Mouse (Mus musculus) adrenal gland (tissue): ENCODE data around the gene Ano6.

ENCODE experiments used
- intact Hi-C: fragments of 180-260 bp; cut with DNase I; formaldehyde crosslinking; loops from one replicate; pipeline ENCODE4 v1.15.1; 2025

The Ano6 gene

DNA sequence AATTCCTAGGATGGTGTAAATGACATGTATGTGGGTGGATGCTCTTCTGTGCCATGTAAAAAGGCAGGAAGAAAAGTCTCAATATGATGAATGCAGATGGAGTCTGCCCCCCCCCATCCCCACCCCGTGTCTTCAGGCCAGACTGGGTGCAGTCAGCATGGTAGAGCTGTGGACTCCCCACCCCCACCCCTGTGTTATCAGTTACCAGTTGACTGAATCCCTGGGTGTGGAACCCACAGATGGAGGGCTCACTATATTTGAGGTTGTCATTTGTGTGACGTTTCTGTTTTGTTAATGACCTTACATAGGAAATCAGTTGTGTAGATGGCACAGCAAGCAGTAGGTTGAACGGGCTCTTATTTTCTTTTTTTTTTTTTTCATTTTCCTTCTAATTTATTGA is 126.7 kb downstream of the Ano6 start:
- intact Hi-C loops = no loop called here

DNA sequence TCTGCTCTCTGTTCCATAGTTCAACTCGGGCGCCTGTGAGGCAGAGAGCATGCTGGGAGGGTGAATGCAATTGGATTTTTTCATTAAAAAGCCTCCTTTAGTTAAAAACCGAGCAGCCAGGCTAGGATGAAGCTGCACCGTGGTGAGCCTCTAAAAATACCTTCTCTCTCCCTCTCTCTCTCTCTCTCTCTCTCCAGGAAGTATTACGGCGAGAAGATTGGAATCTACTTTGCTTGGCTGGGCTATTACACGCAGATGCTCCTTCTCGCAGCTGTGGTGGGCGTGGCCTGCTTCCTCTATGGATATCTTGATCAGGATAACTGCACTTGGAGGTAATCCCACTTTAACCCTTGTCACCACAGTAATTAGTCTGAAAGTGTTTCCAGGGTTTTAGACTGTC is 129.4 kb downstream of the Ano6 start:
- intact Hi-C loops = no loop called here

DNA sequence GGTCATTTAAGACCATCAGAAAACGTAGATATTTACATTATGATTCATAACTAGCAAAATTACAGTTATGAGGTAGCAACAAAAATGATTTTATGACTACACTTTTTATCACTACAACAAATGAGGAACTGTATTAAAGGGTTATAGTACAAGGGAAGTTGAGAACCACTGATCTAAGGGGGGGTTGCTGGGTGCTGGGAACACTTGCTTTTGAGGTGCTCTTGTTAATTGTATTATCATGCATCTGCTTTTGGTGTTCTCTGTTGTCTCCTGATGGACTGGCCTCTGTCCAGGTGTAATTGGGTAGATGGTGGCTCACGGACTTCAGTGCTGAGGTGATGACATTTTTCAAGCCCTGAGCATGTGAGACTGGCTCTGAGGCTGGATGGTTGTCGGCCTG is 130.4 kb downstream of the Ano6 start:
- intact Hi-C loops = no loop called here

DNA sequence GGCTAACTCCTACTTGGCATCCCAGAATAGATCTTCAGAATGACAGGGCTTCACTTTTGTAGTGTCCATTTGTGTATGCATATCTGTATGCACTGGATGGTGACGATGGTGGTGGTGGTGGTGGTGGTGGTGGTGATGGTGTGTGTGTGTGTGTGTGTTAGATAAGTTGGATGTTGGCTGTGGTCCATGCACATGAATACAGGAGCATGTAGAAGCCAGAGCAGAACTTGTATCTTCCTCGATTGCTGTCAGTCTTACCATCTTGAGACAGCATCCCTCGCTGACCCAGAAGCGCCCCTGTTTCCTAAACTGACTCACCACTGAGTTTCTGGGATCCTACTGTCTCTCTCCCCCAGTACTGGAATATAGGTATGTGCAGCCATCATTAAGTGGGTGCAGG is 131.0 kb downstream of the Ano6 start:
- intact Hi-C loops = no loop called here

DNA sequence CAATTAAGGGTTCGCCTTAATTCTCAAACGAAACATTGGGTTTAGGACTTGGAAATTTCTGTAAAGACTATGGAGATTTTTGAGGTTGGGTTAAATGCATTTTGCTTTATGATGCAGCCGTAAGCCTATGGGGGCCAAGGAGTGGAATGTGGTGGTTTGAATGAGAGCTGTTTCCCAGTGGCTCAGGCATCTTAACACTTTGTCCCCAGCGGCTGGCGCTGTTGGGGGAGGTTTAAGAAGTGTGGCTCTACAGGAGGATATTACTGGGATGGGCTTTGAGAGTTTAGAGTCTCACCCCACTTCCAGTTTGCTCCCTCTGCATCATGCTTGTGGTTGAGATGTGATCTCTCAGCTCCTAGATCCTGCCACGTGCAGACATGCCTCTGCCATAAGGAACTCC is 131.9 kb downstream of the Ano6 start:
- intact Hi-C loops = no loop called here

DNA sequence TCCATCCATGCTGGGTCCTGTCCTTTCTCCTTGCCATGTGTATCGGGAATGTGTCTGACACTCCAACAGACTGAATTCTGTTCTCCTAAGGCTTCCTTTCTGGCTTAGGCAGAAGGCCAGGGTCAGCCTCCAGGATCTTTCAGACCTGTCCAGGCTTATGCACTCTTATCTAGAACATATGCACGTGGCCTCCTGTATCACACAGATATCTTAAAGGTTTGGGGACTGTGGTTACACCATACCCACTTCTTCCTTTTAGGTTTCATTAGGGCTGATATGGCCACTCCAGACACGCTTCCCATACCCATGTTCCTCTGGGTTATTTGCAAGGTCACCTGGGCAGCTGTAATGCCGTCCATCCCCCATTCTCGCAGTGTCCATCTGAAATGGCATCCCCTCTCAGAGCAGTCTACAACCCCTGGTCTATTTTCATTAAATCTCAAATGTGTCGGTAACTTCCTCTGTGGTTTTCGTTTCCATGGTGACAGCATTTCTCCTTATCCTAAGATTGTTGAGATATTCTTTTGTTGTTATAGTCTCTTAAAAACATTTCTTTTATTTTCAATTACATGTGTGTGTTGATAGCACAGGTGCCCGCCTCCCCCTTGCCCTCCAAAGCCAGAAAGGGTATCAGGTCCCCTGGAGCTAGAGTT is 134.8 kb downstream of the Ano6 start:
- intact Hi-C loops = no loop called here

DNA sequence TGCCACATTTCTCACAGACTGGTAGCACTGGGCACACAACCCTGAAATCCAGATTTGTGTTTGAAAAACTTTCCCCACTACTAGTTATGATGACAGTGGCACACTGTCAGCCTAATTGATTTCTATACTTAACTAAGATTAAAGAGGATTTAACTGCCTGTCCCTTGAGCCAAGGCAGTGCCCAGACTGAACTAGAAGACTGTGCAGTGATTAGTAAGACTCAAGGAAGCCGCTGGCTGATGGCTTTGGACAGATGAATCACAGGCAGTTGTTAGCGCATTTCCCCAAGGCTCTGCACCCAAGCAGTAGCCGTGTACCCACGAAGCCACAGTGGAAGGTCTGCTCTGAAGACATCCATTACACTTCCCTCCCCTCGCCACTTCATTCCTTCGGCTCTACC is 138.4 kb downstream of the Ano6 start:
- intact Hi-C loops = no loop called here

DNA sequence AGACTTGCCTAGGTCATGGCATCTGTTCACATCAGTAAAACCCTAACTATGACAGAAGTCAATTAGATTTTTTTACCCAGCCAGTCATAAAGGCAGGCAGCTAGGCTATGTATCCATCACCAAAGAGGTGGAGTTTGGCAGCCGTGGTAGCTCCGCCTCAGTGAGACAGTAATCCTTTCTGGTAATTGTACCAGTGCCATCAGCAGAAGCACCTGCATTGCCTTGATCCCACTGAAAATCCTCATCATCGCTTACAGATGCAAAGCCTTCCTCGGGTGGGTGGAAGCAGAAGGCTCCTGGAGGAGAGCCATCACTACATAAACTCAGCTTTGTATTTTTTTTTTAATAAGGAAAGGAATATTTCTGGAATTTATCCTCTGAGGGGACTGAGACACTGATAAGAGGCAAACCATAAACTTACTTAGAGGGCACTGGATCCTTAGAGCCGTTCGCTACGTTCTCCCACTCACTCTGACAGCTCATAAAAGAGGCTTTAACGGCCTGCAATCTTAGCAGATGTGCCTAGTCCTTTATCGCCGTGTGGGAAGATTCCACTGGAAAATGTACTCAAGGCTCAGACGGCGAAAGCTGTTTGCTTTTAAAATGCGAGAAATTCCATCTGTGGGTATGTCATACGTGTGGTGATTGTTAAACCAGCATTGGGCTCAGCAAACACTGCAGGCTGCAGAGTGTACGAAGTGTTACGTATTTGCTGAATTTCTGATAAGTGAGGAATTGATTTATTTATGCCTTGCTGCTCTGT is 140.6 kb downstream of the Ano6 start:
- intact Hi-C loops = no loop called here

DNA sequence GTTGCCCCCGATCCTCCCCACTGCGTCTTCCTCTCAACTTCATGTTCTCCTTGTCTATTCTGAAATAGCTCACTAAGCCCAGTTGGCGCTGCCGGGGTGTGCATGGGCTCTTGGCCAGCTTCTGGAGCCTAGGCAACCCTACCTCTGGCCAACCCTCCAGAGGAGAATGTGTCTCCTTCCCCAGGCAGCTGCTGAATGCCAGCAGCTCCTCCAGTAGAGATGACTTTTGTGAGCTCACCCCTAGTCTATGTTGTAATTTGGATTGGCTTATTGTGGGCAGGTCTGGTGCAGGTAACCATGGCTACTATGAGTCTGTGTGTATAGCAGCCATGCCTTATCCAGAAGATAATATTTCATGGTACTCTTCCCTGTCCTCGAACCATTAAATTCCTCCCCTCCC is 141.7 kb downstream of the Ano6 start:
- intact Hi-C loops = no loop called here

DNA sequence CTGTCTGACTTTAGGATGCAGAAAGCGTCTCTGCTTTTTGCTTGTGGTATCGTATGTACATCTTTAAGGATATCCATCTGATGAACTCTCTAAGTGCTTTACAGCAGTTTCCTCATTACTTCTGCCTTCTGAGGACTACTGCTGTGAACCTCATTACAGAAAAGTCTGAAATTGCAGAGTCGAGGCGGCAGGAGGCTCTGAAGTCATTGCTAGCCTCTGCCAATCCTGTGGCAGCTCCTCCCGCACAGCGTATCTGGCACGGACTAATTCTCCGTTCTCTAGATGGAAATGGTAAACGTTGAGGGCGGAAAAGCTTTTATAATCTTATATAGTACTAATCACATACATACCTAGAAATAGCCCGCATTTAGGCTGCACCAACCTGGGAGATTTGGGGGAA is 144.5 kb downstream of the Ano6 start:
- intact Hi-C loops = no loop called here

DNA sequence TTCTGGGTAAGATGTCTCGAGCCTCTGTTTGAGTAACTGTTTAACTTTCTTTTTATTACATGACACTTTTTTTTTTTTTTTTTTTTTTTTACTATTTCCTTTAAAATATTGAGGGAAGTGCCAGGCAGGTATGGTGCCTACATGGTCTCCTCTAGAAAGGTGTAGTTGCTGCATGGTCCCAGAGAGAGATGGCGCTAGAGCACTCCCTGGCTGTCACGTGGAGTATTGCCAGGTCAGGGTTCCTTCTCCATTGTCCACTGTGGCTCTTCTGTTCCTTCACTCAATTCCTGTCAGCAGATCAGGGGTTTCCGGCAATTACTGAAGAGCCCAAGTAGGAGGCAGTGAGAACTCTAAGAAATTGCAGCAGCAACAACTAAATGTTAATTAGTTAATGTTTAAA is 152.8 kb downstream of the Ano6 start:
- intact Hi-C loops = loop anchor here (5.0 kb wide), 1 partner anchor 171 kb away; no protein-coding TSS in a partner anchor

DNA sequence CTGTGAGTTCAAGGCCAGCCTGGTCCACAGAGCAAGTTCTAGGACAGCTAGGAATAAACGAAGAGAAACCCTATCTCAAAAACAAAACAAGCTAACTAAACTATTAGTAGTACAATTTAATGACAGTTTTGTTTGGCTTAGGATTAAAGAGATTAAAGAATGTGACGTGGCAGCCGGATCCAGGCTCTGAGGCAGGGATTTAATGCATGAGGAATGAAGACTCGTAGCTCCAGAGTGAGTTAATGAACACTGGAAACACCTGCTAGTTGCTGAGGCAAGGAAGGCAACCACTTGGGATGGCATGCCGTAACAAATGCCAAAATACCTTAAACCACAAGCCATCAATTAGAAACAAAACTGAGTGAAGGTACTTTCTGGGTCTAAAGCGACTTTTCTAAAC is 153.7 kb downstream of the Ano6 start:
- intact Hi-C loops = loop anchor here (5.0 kb wide), 1 partner anchor 172 kb away; no protein-coding TSS in a partner anchor

DNA sequence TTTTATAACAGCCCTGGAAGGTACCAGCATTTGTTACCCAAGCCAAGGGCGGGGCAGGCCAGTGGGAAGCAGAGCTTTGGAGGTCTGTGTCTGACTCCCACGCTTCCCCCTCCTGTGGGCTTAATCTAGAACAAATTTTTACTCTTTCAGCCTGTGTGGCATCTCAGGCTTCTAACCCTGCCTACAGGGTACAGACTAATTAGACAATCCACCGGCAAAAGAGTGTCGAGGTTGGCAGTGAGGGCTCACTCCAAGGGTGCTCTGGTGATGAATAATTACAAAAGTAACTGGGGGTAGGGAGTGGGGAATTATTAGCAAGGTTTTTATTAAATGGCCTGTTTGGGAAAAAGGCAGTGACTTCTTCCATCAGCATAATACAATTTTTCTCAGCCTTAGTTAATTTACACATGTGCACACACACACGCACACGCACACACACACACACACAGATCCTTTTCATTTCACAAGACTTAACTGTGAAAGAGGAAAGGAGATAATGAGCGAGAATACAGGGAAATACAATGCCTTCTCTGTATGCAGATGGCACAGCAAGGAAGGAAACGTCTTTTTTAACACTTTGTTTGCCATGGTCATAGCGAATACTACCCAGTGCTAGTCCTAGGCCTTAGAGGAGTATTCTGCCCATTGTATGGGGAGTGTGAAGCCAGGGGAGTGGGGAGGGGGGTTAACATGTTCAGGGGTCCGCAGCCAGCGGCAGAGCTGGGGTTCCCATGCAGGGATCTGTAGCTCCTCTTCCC is 155.5 kb downstream of the Ano6 start:
- intact Hi-C loops = no loop called here

DNA sequence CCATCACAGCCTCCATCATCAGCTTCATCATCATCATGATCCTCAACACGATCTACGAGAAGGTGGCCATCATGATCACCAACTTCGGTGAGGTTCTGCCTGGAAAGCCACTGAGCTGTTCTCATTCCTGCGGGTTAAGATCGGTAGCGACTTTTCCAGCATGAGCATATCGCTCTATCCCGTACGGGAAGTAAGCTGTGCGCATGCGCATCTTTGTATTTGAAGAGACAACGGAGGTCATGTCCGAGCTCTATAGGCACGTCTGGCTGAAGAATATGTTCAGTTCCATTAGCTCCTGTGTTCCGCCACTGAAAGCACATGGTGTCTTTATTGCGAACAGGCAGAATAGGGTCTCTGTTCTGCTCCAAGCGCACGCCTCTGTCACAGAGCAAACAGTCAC is 157.8 kb downstream of the Ano6 start:
- intact Hi-C loops = no loop called here

DNA sequence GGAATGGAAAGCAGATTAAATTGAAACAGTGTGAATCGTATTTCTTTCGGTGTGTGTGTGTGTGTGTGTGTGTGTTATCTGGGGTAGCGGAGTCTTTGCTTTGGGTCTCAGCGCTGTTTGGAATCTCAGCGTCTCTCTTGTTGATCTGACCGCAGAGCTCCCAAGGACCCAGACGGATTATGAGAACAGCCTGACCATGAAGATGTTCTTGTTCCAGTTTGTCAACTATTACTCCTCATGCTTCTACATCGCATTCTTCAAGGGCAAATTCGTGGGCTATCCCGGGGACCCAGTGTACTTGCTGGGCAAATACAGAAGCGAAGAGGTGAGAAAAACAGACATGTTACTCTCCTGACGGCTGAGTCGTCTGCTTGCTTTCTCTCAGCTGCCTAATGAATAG is 158.7 kb downstream of the Ano6 start:
- intact Hi-C loops = no loop called here

DNA sequence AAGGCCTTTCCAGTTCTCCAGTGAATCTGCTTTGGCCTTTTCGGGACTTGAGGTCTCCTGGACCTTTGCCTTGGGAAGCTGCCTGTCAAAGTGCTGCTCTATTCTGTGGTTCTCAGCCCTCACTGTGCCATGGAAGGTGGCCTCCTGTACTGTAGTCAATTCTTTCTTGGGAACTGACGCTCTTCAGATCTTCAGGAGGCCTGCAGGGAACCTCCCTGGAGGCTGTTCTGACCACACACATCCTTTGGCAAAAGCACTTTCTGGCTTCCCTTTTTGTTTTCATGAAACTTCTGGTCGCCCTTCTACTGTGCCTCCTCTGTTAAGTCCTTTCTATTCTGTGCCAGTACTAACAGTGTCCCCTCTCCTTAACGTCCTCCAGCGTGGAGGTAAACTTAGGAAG is 160.9 kb downstream of the Ano6 start:
- intact Hi-C loops = no loop called here

DNA sequence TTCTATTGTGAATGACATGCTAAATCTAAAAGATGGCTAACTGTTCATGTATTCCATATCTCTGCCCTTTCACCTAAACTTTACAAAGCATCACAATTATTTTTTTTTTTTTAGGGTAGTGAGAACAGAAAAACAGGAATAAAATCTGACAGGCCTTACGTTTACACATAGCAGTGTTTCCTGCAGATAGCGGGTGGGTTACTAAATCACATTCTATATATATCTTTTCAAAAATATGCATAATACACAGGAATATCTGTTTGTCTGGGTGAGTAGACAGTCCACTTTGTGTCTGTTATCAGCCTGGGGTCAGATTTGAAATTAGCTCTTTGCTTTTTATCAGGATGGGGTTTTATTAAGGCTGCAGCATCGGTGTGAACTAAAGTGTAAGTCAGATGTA is 166.0 kb downstream of the Ano6 start:
- intact Hi-C loops = no loop called here

DNA sequence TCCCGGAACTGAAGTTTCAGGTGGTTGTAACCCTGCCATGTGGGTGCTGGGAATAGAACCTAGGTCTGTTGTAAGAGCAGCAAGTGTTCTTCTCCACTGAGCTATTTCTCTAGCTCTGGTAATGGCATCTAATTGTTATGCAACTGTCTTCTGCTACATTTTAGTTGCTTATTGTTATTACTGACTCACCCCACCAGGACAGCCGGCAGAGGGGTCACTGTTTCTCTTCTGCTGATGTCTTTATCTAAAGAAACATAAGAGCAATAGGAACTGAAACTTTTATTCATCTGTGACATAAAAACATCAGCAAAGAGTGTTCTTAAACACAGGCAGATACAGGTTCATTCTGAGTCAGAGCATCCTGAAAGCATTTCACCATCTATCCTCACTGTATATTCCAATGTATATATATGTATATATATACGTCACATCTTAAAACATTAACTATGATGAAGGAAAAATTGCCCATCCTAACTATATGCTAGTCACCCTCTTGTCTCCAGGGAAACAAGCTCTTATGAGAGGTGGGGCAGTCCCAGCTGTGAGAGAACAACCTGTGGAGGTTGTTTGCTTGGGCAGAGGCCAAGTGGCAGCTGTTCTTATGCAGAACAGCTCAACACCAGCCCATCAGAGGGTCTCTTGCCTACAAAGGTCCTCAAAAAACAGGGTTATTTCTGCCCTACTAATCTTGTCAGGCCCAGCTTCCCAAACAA is 171.9 kb downstream of the Ano6 start:
- intact Hi-C loops = no loop called here

DNA sequence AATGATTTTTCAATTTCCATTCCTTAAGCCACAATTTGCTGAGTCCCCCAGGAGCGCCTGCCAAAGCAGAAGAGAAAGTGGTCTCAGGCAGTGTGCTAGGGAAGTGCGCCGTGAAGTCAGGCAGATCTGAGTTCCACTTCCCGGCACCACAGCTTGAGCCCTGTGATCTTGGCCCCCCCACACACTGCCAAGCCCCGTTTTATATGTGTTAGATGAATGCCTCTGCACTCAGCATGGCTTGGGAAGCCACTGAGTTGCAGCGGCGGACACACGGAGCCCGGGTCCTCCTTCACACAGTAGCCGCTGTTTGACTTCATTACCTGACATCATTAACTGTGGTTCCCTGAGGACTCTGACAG is 172.5 kb downstream of the Ano6 start:
- intact Hi-C loops = no loop called here

DNA sequence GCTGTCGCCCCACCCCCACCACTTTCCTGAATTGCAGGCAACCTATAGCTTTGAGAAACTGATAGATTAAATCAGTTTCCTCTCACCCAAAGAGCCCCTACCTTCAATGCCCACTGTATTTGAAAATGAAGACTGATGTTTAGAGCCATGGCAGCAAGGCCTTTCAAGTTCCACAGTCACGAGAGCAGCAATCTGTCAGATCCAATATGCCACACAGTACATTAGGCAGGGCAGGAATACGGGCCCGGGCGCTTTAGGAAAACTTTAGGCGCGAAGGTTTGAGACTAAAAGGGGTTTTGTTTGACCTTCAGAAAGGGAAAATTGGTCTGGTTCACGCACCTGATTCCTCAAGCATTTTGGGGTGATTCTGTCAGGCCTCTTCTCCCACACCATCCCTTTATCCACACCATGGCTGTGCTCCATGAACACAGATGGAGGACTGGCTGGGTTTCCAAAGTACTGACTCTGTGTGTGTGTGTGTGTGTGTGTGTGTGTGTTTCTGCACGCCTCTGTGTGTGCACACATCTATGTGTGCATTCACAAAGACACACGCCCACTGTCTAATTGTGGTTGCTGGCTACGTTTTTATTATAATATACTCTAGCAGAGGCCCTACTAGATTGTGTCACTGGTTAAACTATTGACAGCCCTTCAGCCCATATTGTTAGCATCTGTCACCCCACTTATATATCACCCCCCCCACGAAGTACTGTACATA is 173.0 kb downstream of the Ano6 start:
- intact Hi-C loops = no loop called here

DNA sequence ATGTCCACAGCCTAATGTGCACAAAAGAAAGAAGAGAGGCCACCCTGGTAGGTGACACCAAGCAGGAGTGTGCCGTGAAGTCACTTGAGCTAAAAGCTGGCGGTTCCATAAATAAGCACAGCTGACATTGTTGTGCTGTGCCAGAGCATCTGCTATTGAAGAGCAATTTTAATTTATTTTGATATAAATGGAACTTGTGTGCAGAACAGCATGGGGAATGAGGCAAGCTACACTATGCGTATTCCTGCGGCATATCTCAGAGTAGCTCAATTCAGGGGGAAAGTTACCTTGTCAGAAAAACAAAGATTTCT is 173.6 kb downstream of the Ano6 start:
- intact Hi-C loops = no loop called here
